ENCODE assay signal across 8 mouse cellular contexts in the genomic region with DNA sequence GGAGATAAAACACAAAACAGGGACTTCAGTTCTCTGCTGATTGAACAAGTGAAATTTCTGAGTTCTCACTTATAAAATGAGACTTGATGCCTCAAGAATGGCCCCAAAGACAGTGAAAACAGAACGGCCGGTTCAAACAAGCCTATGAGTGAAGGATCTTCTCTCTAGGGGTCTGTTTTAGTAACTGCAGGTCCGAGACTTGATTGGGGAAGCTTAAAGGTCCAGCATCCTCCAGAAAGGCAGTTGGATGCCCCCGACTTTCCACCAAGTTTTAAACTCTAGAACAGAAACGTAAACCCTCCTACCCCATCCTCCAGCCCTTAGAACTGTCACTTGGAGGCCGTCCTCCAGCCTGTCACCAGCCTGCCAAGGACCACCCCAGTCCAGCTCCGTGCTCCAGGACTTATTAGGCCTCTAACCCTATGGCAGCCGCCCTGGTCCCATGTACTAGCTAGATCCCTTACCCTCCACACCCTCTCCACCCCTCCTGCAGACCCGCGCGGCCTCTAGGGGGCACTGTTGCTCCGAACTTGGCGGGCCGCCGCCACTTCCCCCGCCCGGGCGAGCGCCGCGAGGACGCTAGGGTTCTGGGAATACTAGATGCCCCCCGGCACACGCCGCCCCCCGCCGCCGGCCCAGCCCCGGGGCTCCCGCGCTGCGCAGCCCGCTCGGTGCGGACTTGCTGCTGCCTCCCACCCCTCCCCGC. TPM values are rescaled to one million over a fixed set of nuclear protein-coding genes. Genes with fewer than 3 reads are reported as not detected.
DNase-seq lines count a peak whose midpoint lies in the region; ATAC-seq and TF ChIP-seq lines count a peak whose summit lies in the region.

No protein-coding gene starts in this region.

- DNase-seq in c-Kit-positive CD71-positive TER-119-negative erythroid progenitor cells, embryonic 14.5 days (ENCODE audit: low read depth), result peak; percentile 86
- DNase-seq in heart, postnatal 0 days (ENCODE audit: low spot score), result peak; percentile 90
- DNase-seq in kidney, postnatal 4 days, result peak; percentile 97 to 99
- peak; percentile 97 for DNase-seq in stomach, postnatal 0 days (ENCODE audit: low spot score)

- H3K4me3 ChIP-seq in E14TG2a.4 (replicated peaks; ENCODE audit: low read length), result peak overlapping the region; percentile 84
- H3K4me3 ChIP-seq in forebrain, embryonic 12.5 days (replicated peaks), result peak overlapping the region; percentile 50
- peak overlapping the region; percentile 67 for H3K4me3 ChIP-seq in heart, postnatal 0 days (ENCODE audit: low read depth, low read length)
- peak overlapping the region; percentile 76 for H3K4me3 ChIP-seq in liver, embryonic 16.5 days (ENCODE audit: low read depth, low read length)
- peak overlapping the region; percentile 50 for H3K4me3 ChIP-seq in neural tube, embryonic 12.5 days
- H3K4me3 ChIP-seq in stomach, postnatal 0 days (ENCODE audit: low read depth, low read length), result peak overlapping the region; percentile 63

- peak; percentile 29 for TF ChIP-seq CTCF in E14TG2a.4 (conservative IDR thresholded peaks at IDR 0.05; ENCODE audit: low read length)
- peak; percentile 94 for TF ChIP-seq CTCF in heart, postnatal 0 days (IDR thresholded peaks at IDR 0.05; ENCODE audit: low read depth)
- peak; percentile 90 for TF ChIP-seq CTCF in stomach, postnatal 0 days (IDR thresholded peaks at IDR 0.05; ENCODE audit: low read depth)

- TF ChIP-seq EP300 in heart, postnatal 0 days (IDR thresholded peaks at IDR 0.05; ENCODE audit: low read depth), result peak; percentile 59; the same call in 1 of the 2 replicates
- no peak for TF ChIP-seq EP300 in stomach, postnatal 0 days (optimal IDR thresholded peaks at IDR 0.05)

- H3K9me3 ChIP-seq in E14TG2a.4 (ENCODE audit: low read length), result no peaks in the 10 kb centered on the region
- H3K9me3 ChIP-seq in forebrain, embryonic 12.5 days, result no peaks in the 10 kb centered on the region
- no peaks in the 10 kb centered on the region for H3K9me3 ChIP-seq in heart, postnatal 0 days (replicated peaks; ENCODE audit: control insufficient read depth, low read length)
- H3K9me3 ChIP-seq in liver, embryonic 16.5 days (replicated peaks; ENCODE audit: control insufficient read depth, low read length), result no peaks in the 10 kb centered on the region
- H3K9me3 ChIP-seq in neural tube, embryonic 12.5 days, result no peaks in the 10 kb centered on the region
- H3K9me3 ChIP-seq in stomach, postnatal 0 days (ENCODE audit: control insufficient read depth, low read length), result no peaks in the 10 kb centered on the region

- H3K4me2 ChIP-seq in forebrain, embryonic 12.5 days, result peak overlapping the region; percentile 89
- H3K4me2 ChIP-seq in heart, postnatal 0 days (ENCODE audit: low read depth, low read length), result peak overlapping the region; percentile 96
- H3K4me2 ChIP-seq in liver, embryonic 16.5 days (ENCODE audit: low read depth, low read length), result peak overlapping the region; percentile 100
- peak overlapping the region; percentile 98 for H3K4me2 ChIP-seq in neural tube, embryonic 12.5 days (replicated peaks)
- H3K4me2 ChIP-seq in stomach, postnatal 0 days (replicated peaks; ENCODE audit: low read depth), result peak overlapping the region; percentile 100

- 0 out of 2 replicates have a peak, but pooled peaks cover 9% of the 10 kb centered on the region for H3K27me3 ChIP-seq in E14TG2a.4 (ENCODE audit: insufficient read depth, low read length)
- H3K27me3 ChIP-seq in forebrain, embryonic 12.5 days, result peaks cover 20% of the 10 kb centered on the region
- no peaks in the 10 kb centered on the region for H3K27me3 ChIP-seq in heart, postnatal 0 days (ENCODE audit: control insufficient read depth, insufficient read depth, low read length)
- no peaks in the 10 kb centered on the region for H3K27me3 ChIP-seq in liver, embryonic 16.5 days (ENCODE audit: control insufficient read depth, insufficient read depth, low read depth, low read length)
- no peaks in the 10 kb centered on the region for H3K27me3 ChIP-seq in neural tube, embryonic 12.5 days (replicated peaks)
- no peaks in the 10 kb centered on the region for H3K27me3 ChIP-seq in stomach, postnatal 0 days (ENCODE audit: control insufficient read depth, insufficient read depth, low read length)

- ATAC-seq in forebrain, embryonic 12.5 days (ENCODE audit: low FRiP score), result peak; percentile 85
- ATAC-seq in heart, postnatal 0 days (ENCODE audit: insufficient read depth, low read depth), result peak; percentile 87
- peak; percentile 90 for ATAC-seq in liver, embryonic 16.5 days (ENCODE audit: low read depth)
- peak; percentile 84 for ATAC-seq in neural tube, embryonic 12.5 days (ENCODE audit: low FRiP score, low read depth)
- ATAC-seq in stomach, postnatal 0 days (ENCODE audit: low FRiP score, low TSS enrichment), result peak; percentile 87

- peaks cover 74% of the 10 kb centered on the region for H3K4me1 ChIP-seq in E14TG2a.4 (replicated peaks; ENCODE audit: low read depth, low read length)
- peaks cover 62% of the 10 kb centered on the region for H3K4me1 ChIP-seq in forebrain, embryonic 12.5 days
- H3K4me1 ChIP-seq in heart, postnatal 0 days (ENCODE audit: control insufficient read depth, insufficient read depth), result 0 out of 2 replicates have a peak, but pooled peaks cover 4% of the 10 kb centered on the region
- H3K4me1 ChIP-seq in liver, embryonic 16.5 days (ENCODE audit: control insufficient read depth, low read depth, low read length), result peaks cover 19% of the 10 kb centered on the region
- peaks cover 50% of the 10 kb centered on the region for H3K4me1 ChIP-seq in neural tube, embryonic 12.5 days
- 0 out of 2 replicates have a peak, but pooled peaks cover 5% of the 10 kb centered on the region for H3K4me1 ChIP-seq in stomach, postnatal 0 days (replicated peaks; ENCODE audit: control insufficient read depth, insufficient read depth)

- H3K9ac ChIP-seq in forebrain, embryonic 12.5 days, result peak overlapping the region; percentile 71
- peak overlapping the region; percentile 59 for H3K9ac ChIP-seq in heart, postnatal 0 days (replicated peaks; ENCODE audit: low read depth, low read length)
- peak overlapping the region; percentile 78 for H3K9ac ChIP-seq in liver, embryonic 16.5 days (ENCODE audit: low read depth, low read length)
- peak overlapping the region; percentile 86 for H3K9ac ChIP-seq in neural tube, embryonic 12.5 days
- peak overlapping the region; percentile 73 for H3K9ac ChIP-seq in stomach, postnatal 0 days (ENCODE audit: low read length)

- H3K27ac ChIP-seq in forebrain, embryonic 12.5 days, result peak overlapping the region; percentile 97
- peak overlapping the region; percentile 88 for H3K27ac ChIP-seq in heart, postnatal 0 days (ENCODE audit: low read depth)
- H3K27ac ChIP-seq in liver, embryonic 16.5 days (ENCODE audit: low read length), result peak overlapping the region; percentile 72
- peak overlapping the region; percentile 96 for H3K27ac ChIP-seq in neural tube, embryonic 12.5 days
- H3K27ac ChIP-seq in stomach, postnatal 0 days (replicated peaks), result peak overlapping the region; percentile 96

- peaks cover 6% of the 10 kb centered on the region for H3K36me3 ChIP-seq in E14TG2a.4 (ENCODE audit: insufficient read depth, low read length)
- H3K36me3 ChIP-seq in forebrain, embryonic 12.5 days (replicated peaks), result no peaks in the 10 kb centered on the region
- H3K36me3 ChIP-seq in heart, postnatal 0 days (replicated peaks; ENCODE audit: control insufficient read depth, insufficient read depth, low read length), result no peaks in the 10 kb centered on the region
- no peaks in the 10 kb centered on the region for H3K36me3 ChIP-seq in liver, embryonic 16.5 days (ENCODE audit: control insufficient read depth, insufficient read depth)
- H3K36me3 ChIP-seq in neural tube, embryonic 12.5 days, result no peaks in the 10 kb centered on the region
- H3K36me3 ChIP-seq in stomach, postnatal 0 days (ENCODE audit: control insufficient read depth, insufficient read depth, low read length), result no peaks in the 10 kb centered on the region

- 1% methylated on average over 36 of the region's 36 CpGs for WGBS in forebrain, embryonic 12.5 days
- 2% methylated on average over 36 of the region's 36 CpGs for WGBS in heart, postnatal 0 days
- 4% methylated on average over 36 of the region's 36 CpGs for WGBS in liver, embryonic 16.5 days (ENCODE audit: insufficient replicate concordance)
- WGBS in neural tube, embryonic 12.5 days, result 3% methylated on average over 36 of the region's 36 CpGs
- 3% methylated on average over 36 of the region's 36 CpGs for WGBS in stomach, postnatal 0 days

RNA-seq across cellular contexts. Expression of a gene that starts 33.9 kb away (rescaled TPM):
- polyA plus RNA-seq in forebrain, embryonic 12.5 days (2016; fragmentation: Nextera tagmentation; extraction: Ambion mirVana), result 1.4 TPM in 2 replicates
- total RNA-seq in heart, postnatal 0 days (2014; rRNA removed; ENCODE audit: low replicate concordance), result 18.8 and 34.6 TPM in 2 replicates
- polyA plus RNA-seq in heart, postnatal 0 days (2015; fragmentation: Nextera tagmentation; extraction: Ambion mirVana), result 5.8 and 6.2 TPM in 2 replicates
- 4.9 and 6.1 TPM in 2 replicates for polyA plus RNA-seq in liver, embryonic 16.5 days (2015; fragmentation: Nextera tagmentation; extraction: Ambion mirVana)
- 1.5 TPM in 2 replicates for polyA plus RNA-seq in neural tube, embryonic 12.5 days (2016; fragmentation: Nextera tagmentation; extraction: Ambion mirVana)
- 2.8 and 3.1 TPM in 2 replicates for polyA plus RNA-seq in stomach, postnatal 0 days (2015; fragmentation: Nextera tagmentation; extraction: Ambion mirVana)

Comparison
In these comparisons a context has a peak if more than half of its experiments do, and no peak if none do; other contexts are left out.
1. Peak in every context shown above with its lines: DNase-seq, ATAC-seq, H3K4me3 ChIP-seq and H3K27ac ChIP-seq.
2. CTCF ChIP-seq: peak in every context shown above with its lines; median percentile 94 in heart, postnatal 0 days; 90 in stomach, postnatal 0 days; 29 in E14TG2a.4.